Mouse (Mus musculus) frontal cortex, postnatal 36 days (tissue): ENCODE data around the gene Gabra1.

Source experiments
- DNase-seq, 2 experiments: peaks; one replicate each; pipeline ENCODE4 v3.0.0; 2022; ENCODE audit warnings: low spot score in 2 of 2

The Gabra1 gene

DNA sequence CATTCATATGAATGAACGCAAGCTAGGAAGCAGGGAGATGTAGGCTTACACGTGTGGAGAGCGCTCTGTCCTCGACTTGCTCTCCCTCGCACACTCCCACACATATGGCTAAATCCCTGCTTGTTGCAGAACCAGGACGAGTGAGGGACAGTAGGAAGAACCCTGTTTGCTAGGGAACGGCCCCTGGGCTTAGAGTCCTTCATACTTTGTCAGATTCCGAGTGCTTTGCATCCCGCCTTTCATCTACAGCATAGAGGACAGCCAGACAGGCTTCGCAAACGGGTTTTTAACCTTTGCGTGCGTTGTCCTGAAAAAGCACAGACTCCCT lies at the start of gene Gabra1:
Gene Gabra1, minus strand, starts transcription at position 106 of the 328 bp plus-strand sequence.
- DNase-seq, result peak; percentile 45 to 52

DNA sequence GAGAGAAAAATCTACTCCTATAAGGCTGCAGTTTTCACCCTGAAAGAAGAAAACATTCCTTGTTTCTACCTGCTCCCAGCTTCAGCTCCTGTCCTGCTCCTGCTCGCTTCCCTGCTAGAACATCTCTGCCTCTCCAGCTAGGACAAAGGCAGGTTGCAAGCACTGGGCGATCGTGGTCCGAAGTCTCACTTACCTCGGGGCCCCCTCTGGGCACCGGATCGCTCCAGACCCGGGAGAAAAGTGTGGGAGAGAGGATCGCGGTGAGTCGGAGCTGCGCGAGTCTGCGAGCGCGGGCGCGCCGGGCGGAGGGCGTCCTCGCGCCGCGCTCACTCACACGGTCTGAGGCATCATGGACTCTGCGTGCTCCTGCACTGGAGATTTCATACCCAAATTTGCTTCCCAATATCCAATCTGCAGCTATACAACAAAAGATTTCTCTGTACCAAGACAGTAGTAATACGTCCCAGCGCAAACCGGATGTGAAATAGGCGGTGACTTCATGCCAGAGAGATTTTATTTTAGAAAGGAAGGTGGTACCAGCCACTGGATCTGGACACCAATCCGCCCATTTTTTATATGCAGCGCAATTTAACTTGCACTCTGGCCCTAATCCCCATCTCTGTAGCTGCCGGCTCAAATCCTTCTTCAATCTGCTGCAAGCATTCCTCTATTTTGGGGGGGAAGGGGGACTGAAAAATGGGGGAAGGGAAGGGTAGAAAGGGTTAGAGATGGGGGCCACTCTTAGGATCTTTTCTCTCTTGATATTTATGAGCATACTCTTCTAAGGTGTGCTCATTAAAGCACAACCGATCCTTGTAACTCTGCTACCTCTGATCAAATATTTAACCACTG lies 531 bp downstream of the Gabra1 start:
- DNase-seq, result peak; percentile 65 to 74

DNA sequence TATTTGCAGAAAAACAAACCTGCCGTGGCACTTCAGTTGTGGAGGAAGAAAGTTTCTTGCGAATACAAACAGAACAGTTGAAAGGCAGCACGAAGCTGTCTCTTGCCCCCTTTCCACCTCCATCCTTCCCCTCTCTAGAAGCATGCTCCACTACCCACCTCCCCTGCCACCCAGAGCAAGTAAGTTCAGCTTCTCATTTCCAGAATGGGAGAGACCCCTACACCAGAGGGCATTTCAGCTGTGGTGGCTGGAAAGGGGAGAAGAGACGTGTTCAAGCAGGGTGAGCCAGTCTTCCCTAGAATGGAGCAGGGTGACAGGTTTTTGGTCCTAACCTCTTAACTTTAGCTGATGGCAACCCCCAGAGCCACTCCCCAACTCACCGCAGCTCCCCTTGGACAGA lies 1.3 kb downstream of the Gabra1 start:
- peak in 1 of 2 experiments; percentile 45 for DNase-seq

DNA sequence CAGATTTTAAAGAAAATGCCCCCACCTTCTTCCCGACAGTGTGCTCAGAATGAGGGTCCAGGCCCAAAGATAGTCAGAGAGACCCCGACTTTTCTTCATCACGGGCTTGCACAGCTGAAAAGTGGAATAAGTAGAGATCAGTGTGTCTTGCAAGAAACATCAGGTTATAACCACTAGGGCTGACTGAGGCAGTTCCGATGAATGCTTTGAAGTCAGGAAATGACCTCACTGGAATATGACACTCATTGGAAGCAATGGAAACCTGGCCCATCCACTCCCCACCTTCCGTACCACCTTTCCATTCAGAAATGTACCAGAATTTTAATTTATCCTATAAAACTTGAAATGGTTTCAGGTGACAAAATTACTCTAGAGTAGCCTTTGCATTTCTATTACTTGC lies 3.2 kb downstream of the Gabra1 start:
- DNase-seq, result no peak

DNA sequence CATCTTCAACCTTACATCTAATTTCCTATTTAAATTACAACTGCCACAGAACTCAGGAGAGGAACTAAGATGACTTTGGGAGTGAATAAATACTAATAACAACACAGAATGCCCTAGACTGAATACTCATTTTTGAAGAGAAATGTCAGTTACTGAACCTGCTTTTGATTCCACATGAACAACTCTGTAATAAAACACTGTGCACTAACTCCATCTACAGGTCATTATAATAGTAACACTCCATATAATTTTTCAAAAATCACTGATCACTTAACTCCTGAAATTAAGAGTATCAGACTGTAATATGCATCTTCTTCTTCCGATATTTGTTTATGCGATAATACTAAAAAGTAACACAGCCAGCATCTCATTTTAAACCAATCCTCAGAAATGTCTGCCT lies 4.4 kb downstream of the Gabra1 start:
- DNase-seq, result no peak

DNA sequence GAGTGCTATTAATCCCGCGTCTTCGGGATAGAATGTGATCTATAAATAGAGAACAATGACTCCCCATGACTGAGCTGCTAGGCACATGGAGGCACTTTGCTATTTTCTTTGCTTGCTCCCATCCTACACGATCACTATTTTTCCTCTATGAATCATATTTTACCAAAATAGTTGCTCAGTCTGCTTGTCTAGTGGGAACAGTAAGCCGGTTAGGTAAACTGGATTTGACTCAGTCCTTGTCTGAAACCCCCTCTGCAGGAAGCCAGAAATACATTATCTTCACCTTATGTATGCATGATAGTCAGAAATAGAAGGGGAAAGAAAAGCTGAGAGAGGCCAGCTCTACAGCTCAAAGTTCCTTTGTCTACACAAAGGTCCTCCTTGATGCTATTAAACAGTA lies 31.3 kb downstream of the Gabra1 start:
- DNase-seq, result no peak

DNA sequence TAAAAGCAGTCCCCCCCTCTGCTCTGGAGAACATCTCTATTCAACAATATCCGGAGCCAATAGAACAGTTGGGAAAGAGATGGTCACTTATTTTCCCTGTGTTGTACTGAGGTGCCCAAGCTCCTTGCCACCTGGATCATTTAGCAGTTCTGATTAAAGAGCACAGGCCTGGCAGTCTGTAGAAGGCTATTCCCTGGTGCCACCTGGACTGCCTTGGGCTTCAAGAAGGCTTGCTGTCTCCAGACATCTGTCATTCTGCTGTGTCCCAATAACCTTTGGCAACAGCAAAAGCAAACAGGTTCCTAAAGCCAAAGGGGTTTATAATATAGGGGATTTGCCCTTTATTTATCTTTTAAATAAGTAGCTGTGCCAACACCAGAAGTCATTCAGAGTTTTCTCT lies 65.8 kb downstream of the Gabra1 start:
- no peak for DNase-seq

DNA sequence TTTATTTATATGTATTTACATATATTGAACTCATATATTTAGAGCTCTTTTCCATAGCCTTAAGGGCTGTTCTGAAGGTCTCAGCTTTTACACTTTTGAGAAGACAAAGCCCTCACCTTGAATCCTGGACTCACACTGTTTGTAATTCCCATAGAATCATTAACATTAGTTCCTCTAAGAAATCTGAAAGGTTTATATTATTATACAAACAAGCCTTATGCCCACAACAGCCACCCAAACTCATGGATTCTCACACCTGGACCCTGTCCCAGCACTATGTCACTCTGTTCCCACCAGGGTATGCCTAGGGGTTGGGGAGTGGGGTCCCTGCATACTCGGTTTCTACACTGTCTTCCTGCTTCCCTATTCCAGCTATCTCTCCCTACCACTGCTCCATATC lies 72.7 kb downstream of the Gabra1 start:
- DNase-seq, result no peak

DNA sequence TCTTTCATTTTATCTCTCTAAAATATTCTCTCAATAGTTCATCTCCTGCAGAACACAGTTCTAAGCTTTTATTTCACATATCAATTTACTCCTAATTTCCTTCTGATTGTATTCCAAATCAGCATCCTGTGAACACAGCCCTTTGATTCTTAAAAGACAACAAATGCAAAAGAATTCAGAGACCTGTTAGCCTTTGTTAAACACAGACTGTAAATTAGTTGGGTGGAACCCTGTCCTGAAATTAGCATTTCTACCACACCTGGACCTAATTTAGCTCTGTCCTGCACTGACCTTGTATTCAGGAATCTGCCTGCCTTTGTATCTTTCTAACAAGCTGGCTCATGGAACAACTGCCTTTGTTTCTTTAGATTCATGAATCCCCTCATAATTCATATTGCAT lies 73.1 kb downstream of the Gabra1 start:
- DNase-seq, result no peak

DNA sequence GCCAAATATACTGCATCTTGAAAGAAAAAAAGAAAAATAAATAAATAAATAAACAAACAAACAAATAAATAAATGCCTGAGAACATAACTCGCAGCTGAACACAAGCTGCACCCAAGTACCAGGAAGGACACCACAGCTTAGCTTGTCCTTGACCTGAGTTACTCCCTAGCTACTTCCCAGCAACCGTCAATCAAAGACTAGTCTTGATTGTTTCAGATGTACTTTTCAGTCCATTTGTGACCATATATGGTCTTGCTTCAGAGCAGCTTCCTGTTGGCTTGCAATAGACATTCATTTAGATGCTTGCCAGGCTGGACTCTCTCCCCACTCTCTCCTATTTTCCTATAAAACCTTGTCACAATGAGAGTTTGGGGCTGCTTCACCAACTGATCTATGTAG lies 87.2 kb downstream of the Gabra1 start:
- DNase-seq, result no peak
